Mouse (Mus musculus): ENCODE data around the gene Mcm3.

DNA sequence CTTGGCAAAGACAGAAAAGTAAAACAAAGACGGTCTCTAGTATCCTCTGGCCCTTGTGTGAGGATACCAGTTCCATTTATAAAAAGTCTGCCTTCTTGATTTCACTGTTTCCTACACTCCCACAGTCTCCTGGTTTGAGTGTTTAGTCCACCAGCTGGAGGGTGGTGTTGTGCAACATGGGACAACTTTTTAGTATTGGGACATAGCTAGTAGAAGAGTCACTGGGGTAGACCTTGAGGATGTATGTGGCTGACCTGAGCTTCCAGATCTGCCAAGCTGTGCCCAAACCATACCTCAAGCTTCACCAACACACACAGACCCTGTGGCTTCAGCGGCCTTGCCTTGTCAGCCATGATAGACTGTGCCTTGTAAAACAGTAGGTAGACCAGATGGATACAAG, 7.9 kb upstream of the Mcm3 start:
- no peak for TF ChIP-seq POLR2A (IDR thresholded peaks at IDR 0.05; ENCODE audit: low read depth, low read length)
- no peak for TF ChIP-seq CTCF (IDR thresholded peaks at IDR 0.05; ENCODE audit: borderline replicate concordance, insufficient read depth, low read length)

Data from embryonic fibroblast, embryonic 13.5 days (primary cell).